Mouse (Mus musculus): ENCODE measurements at regions not wholly inside any gene's neighbourhood (a gene's known extent, or its start where the extent isn't known, plus 50 kb on each side); places are given as distances from the start of the nearest gene placed in this dataset.

DNA sequence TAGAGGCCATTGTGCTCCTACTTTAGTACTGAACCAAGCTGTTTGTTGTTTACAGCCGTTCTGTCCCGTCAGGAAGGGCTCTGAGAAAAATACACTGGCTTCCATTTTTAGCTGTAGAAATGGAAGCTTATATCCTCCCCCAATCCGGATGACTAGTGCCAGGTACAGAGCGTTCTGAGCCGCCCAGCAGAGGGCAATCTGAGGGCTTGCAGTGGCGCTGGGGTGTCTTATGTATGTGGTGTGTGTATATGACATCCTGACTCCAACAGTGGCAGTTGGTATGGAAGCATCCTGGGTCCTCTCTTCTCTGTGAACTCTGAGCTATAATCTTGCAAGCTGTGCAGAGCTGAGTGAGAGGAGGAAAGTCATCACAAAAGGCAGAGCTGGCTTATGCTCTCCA, 389.0 kb downstream of the Rps24 start:
- TF ChIP-seq CHD2 (IDR thresholded peaks at IDR 0.05; ENCODE audit: low read depth, low read length), result no peak
- TF ChIP-seq ZNF384 (IDR thresholded peaks at IDR 0.05; ENCODE audit: low read depth, low read length), result no peak
- no peak for TF ChIP-seq ZC3H11A (IDR thresholded peaks at IDR 0.05; ENCODE audit: borderline replicate concordance, low read depth, low read length)
- TF ChIP-seq HCFC1 (IDR thresholded peaks at IDR 0.05; ENCODE audit: borderline replicate concordance, insufficient read depth, low read length), result no peak
- no peak for TF ChIP-seq MAFK (IDR thresholded peaks at IDR 0.05; ENCODE audit: insufficient read depth, low read depth, low read length)
